ENCODE assay signal across 26 mouse cellular contexts in genomic region chr11:53902741-53903140, GRCm38 (mm10). TPM values are rescaled to one million over a fixed set of nuclear protein-coding genes. Genes with fewer than 3 reads are reported as not detected.
A peak's percentile ranks its signal among the peaks of the same experiment; 100 is the strongest.
DNase-seq lines count a peak whose midpoint lies in the region; ATAC-seq and TF ChIP-seq lines count a peak whose summit lies in the region.
"Had no signal": no experiment of that assay in that cellular context is flagged by ENCODE, and none has a peak within 500 bp of the region (broad histone marks: within the 10 kb centered on the region; RNA-seq: fewer than 3 reads in every experiment).

No protein-coding gene starts in this region.

- H3K9me3 ChIP-seq in intestine, embryonic 16.5 days (ENCODE audit: control insufficient read depth, low read length) = no peaks in the 10 kb centered on the region
- no peaks in the 10 kb centered on the region for H3K9me3 ChIP-seq in intestine, postnatal 0 days (ENCODE audit: control insufficient read depth)
- no peaks in the 10 kb centered on the region for H3K9me3 ChIP-seq in liver, embryonic 11.5 days (ENCODE audit: control insufficient read depth, low read length)
- H3K9me3 ChIP-seq: embryonic facial prominence, embryonic 12.5 days; embryonic facial prominence, embryonic 15.5 days; heart, embryonic 12.5 days; heart, embryonic 15.5 days had no signal

- no peak overlapping the region for H3K4me2 ChIP-seq in intestine, embryonic 16.5 days (ENCODE audit: low read depth, low read length)
- H3K4me2 ChIP-seq in intestine, postnatal 0 days (replicated peaks; ENCODE audit: low read depth) = no peak overlapping the region
- H3K4me2 ChIP-seq in liver, embryonic 11.5 days = no peak overlapping the region
- H3K4me2 ChIP-seq: embryonic facial prominence, embryonic 12.5 days; embryonic facial prominence, embryonic 15.5 days; heart, embryonic 12.5 days; heart, embryonic 15.5 days; hindbrain, embryonic 14.5 days had no signal

- H3K9ac ChIP-seq in intestine, embryonic 16.5 days (ENCODE audit: low read depth, low read length) = no peak overlapping the region
- H3K9ac ChIP-seq in intestine, postnatal 0 days (ENCODE audit: low read depth, low read length) = no peak overlapping the region
- peak overlapping the region; percentile 70 for H3K9ac ChIP-seq in liver, adult 2 months (ENCODE audit: low read depth, low read length)
- H3K9ac ChIP-seq in liver, embryonic 11.5 days (ENCODE audit: low read depth, low read length) = no peak overlapping the region
- H3K9ac ChIP-seq: embryonic facial prominence, embryonic 12.5 days; embryonic facial prominence, embryonic 15.5 days; forebrain, postnatal 0 days; heart, embryonic 12.5 days; heart, embryonic 15.5 days; hindbrain, embryonic 14.5 days had no signal

- H3K4me3 ChIP-seq in intestine, embryonic 16.5 days (ENCODE audit: low read length) = no peak overlapping the region
- no peak overlapping the region for H3K4me3 ChIP-seq in intestine, postnatal 0 days (ENCODE audit: low read depth, low read length)
- H3K4me3 ChIP-seq in liver, adult 2 months (ENCODE audit: insufficient read depth, low read depth, low read length) = peak overlapping the region; percentile 59
- no peak overlapping the region for H3K4me3 ChIP-seq in liver, embryonic 11.5 days (ENCODE audit: low read depth, low read length)
- no peak overlapping the region for H3K4me3 ChIP-seq in small intestine, adult 2 months (ENCODE audit: low read depth, low read length)
- H3K4me3 ChIP-seq: embryonic facial prominence, embryonic 12.5 days; embryonic facial prominence, embryonic 15.5 days; heart, embryonic 12.5 days; heart, embryonic 15.5 days had no signal

- TF ChIP-seq CTCF in intestine, postnatal 0 days (IDR thresholded peaks at IDR 0.05; ENCODE audit: low read depth) = no peak
- TF ChIP-seq CTCF in liver, adult 2 months (IDR thresholded peaks at IDR 0.05; ENCODE audit: low read depth, low read length) = no peak
- TF ChIP-seq CTCF in small intestine, adult 2 months (IDR thresholded peaks at IDR 0.05; ENCODE audit: extremely low read depth, insufficient read length, insufficient replicate concordance, low read depth, low read length) = no peak

- intact Hi-C loops in heart, postnatal 36 days (cut with DNase I) = no loop called here

- no peaks in the 10 kb centered on the region for H3K27me3 ChIP-seq in intestine, embryonic 16.5 days (replicated peaks; ENCODE audit: control insufficient read depth, insufficient read depth, low read length)
- H3K27me3 ChIP-seq in intestine, postnatal 0 days (replicated peaks; ENCODE audit: control insufficient read depth, insufficient read depth, low read length) = no peaks in the 10 kb centered on the region
- H3K27me3 ChIP-seq in liver, adult 2 months (ENCODE audit: control insufficient read depth, insufficient read depth, low read length) = no peaks in the 10 kb centered on the region
- no peaks in the 10 kb centered on the region for H3K27me3 ChIP-seq in liver, embryonic 11.5 days (replicated peaks; ENCODE audit: control insufficient read depth, insufficient read depth, low read length)
- no peaks in the 10 kb centered on the region for H3K27me3 ChIP-seq in small intestine, adult 2 months (ENCODE audit: control insufficient read depth, insufficient read depth, low read length)
- H3K27me3 ChIP-seq: embryonic facial prominence, embryonic 12.5 days; embryonic facial prominence, embryonic 15.5 days; heart, embryonic 12.5 days; heart, embryonic 15.5 days had no signal

- peak; percentile 97 for DNase-seq in liver, adult 2 months (ENCODE audit: extremely low read depth, low read depth, low spot score)
- DNase-seq in liver, embryonic 11.5 days (ENCODE audit: low spot score) = no peak
- DNase-seq in MN1 (ENCODE audit: low spot score) = peak; percentile 39
- DNase-seq in heart, postnatal 36 days = no peak
- DNase-seq: adrenal gland, adult 2 months; adrenal gland, postnatal 14 days; cerebellum, adult 11 months; cerebellum, adult 2 months; cerebellum, adult 9-11 months; cerebellum, postnatal 25 days; forebrain, postnatal 0 days; gastrocnemius, postnatal 25 days; heart, adult 18-20 months; heart, postnatal 10 days; heart, postnatal 4 days had no signal

- H3K27ac ChIP-seq in intestine, embryonic 16.5 days (ENCODE audit: low read length) = peak overlapping the region; percentile 85; the same call in 1 of the 2 replicates
- no peak overlapping the region for H3K27ac ChIP-seq in intestine, postnatal 0 days (ENCODE audit: low read depth, low read length)
- H3K27ac ChIP-seq in liver, adult 2 months (replicated peaks; ENCODE audit: insufficient read depth, low read depth, low read length) = peak overlapping the region; percentile 92
- no peak overlapping the region for H3K27ac ChIP-seq in liver, embryonic 11.5 days (ENCODE audit: low read depth, low read length)
- 0 out of 2 replicates have a peak overlapping the region, but pooled peaks have one; percentile 97 for H3K27ac ChIP-seq in small intestine, adult 2 months (ENCODE audit: insufficient read depth, low read depth, low read length)
- H3K27ac ChIP-seq: embryonic facial prominence, embryonic 12.5 days; embryonic facial prominence, embryonic 15.5 days; heart, embryonic 15.5 days; hindbrain, embryonic 14.5 days had no signal

- TF ChIP-seq POLR2A in liver, adult 2 months (IDR thresholded peaks at IDR 0.05; ENCODE audit: extremely low read depth, insufficient read depth, low read length) = no peak
- TF ChIP-seq POLR2A in small intestine, adult 2 months (IDR thresholded peaks at IDR 0.05; ENCODE audit: low read depth, low read length) = no peak

- ATAC-seq in intestine, embryonic 16.5 days = no peak
- ATAC-seq in intestine, postnatal 0 days = no peak
- no peak for ATAC-seq in liver, embryonic 11.5 days (replicated peaks; ENCODE audit: low FRiP score)
- ATAC-seq: forebrain, embryonic 14.5 days; forebrain, postnatal 0 days had no signal

- peaks cover 18% of the 10 kb centered on the region for H3K4me1 ChIP-seq in intestine, embryonic 16.5 days (ENCODE audit: control insufficient read depth, insufficient read depth, low read length)
- peaks cover 6% of the 10 kb centered on the region; the same call in 1 of the 2 replicates for H3K4me1 ChIP-seq in intestine, postnatal 0 days (replicated peaks; ENCODE audit: control insufficient read depth, insufficient read depth, low read length)
- peaks cover 5% of the 10 kb centered on the region; the same call in 1 of the 2 replicates for H3K4me1 ChIP-seq in liver, adult 2 months (ENCODE audit: control insufficient read depth, insufficient read depth, low read length)
- 0 out of 2 replicates have a peak, but pooled peaks cover 2% of the 10 kb centered on the region for H3K4me1 ChIP-seq in liver, embryonic 11.5 days (replicated peaks; ENCODE audit: control insufficient read depth, insufficient read depth, low read length)
- peaks cover 24% of the 10 kb centered on the region for H3K4me1 ChIP-seq in small intestine, adult 2 months (ENCODE audit: control insufficient read depth, insufficient read depth, insufficient read length, low read length)
- H3K4me1 ChIP-seq: embryonic facial prominence, embryonic 15.5 days had no signal

- H3K36me3 ChIP-seq in intestine, embryonic 16.5 days (ENCODE audit: control insufficient read depth, insufficient read depth, low read length) = no peaks in the 10 kb centered on the region
- H3K36me3 ChIP-seq in intestine, postnatal 0 days (ENCODE audit: control insufficient read depth, insufficient read depth) = no peaks in the 10 kb centered on the region
- no peaks in the 10 kb centered on the region for H3K36me3 ChIP-seq in liver, adult 2 months (ENCODE audit: control insufficient read depth, insufficient read depth, low read length)
- no peaks in the 10 kb centered on the region for H3K36me3 ChIP-seq in liver, embryonic 11.5 days (ENCODE audit: control insufficient read depth, insufficient read depth, low read length)
- no peaks in the 10 kb centered on the region for H3K36me3 ChIP-seq in small intestine, adult 2 months (ENCODE audit: control insufficient read depth, insufficient read depth, low read length)
- H3K36me3 ChIP-seq: embryonic facial prominence, embryonic 12.5 days; embryonic facial prominence, embryonic 15.5 days; heart, embryonic 12.5 days; heart, embryonic 15.5 days had no signal

- no peaks in the 10 kb centered on the region for H3K79me2 ChIP-seq in liver, adult 2 months (ENCODE audit: control insufficient read depth, insufficient read depth, low read length)

- 91% methylated on average over 14 of the region's 14 CpGs for WGBS in intestine, embryonic 16.5 days
- 93% methylated on average over 14 of the region's 14 CpGs for WGBS in intestine, postnatal 0 days
- WGBS in liver, adult 2 months = 26% methylated on average over 14 of the region's 14 CpGs
- WGBS in liver, embryonic 11.5 days = 84% methylated on average over 14 of the region's 14 CpGs
- WGBS in small intestine, adult 2 months = 85% methylated on average over 14 of the region's 14 CpGs

RNA-seq across cellular contexts. Expression of gene Slc22a5, which starts 11.3 kb away (rescaled TPM):
- polyA plus RNA-seq in intestine, embryonic 16.5 days (2015; fragmentation: Nextera tagmentation; extraction: Ambion mirVana) = 13.7 and 18.1 TPM in 2 replicates
- polyA plus RNA-seq in intestine, postnatal 0 days (2015; fragmentation: Nextera tagmentation; extraction: Ambion mirVana) = 40.5 and 40.8 TPM in 2 replicates
- 19.7 and 20.8 TPM in 2 replicates for total RNA-seq in liver, adult 2 months (2014; rRNA removed)
- polyA plus RNA-seq in liver, adult 2 months (2012; rRNA removed) = 14.7 and 17.0 TPM in 2 replicates
- 4.4 and 4.8 TPM in 2 replicates for polyA plus RNA-seq in liver, embryonic 11.5 days (2014; fragmentation: Nextera tagmentation; extraction: Ambion mirVana)
- polyA plus RNA-seq in small intestine, adult 2 months (2012; rRNA removed) = 22.1 and 44.2 TPM in 2 replicates
- 10 to 100 TPM; 28.4 to 30.4 TPM for total RNA-seq in heart, postnatal 36 days (2021)

RNA-seq across cellular contexts. Expression of gene Gm12216, which starts 43.7 kb away (rescaled TPM):
- polyA plus RNA-seq in intestine, embryonic 16.5 days (2015; fragmentation: Nextera tagmentation; extraction: Ambion mirVana) = 1.7 and 2.4 TPM in 2 replicates
- polyA plus RNA-seq in intestine, postnatal 0 days (2015; fragmentation: Nextera tagmentation; extraction: Ambion mirVana) = 6.5 and 8.0 TPM in 2 replicates
- 2.2 and 3.2 TPM in 2 replicates for total RNA-seq in liver, adult 2 months (2014; rRNA removed)
- polyA plus RNA-seq in liver, adult 2 months (2012; rRNA removed) = 2.4 and 2.7 TPM in 2 replicates
- 0.51 TPM in 1 of 2 replicates, not detected in the other for polyA plus RNA-seq in liver, embryonic 11.5 days (2014; fragmentation: Nextera tagmentation; extraction: Ambion mirVana)
- polyA plus RNA-seq in small intestine, adult 2 months (2012; rRNA removed) = 5.8 and 12.4 TPM in 2 replicates
- total RNA-seq in heart, postnatal 36 days (2021) = 1 to 10 TPM; 1.6 TPM
- total RNA-seq: forebrain, postnatal 0 days had no signal
- polyA plus RNA-seq: forebrain, embryonic 11.5 days; forebrain, embryonic 14.5 days; hindbrain, embryonic 11.5 days; hindbrain, embryonic 14.5 days had no signal

Comparison
In these comparisons a context has a peak if more than half of its experiments do, and no peak if none do; other contexts are left out.
1. H3K27ac ChIP-seq: peak in intestine, embryonic 16.5 days (single experiment), liver, adult 2 months (single experiment) and small intestine, adult 2 months (single experiment); none in intestine, postnatal 0 days (single experiment) and liver, embryonic 11.5 days (single experiment).
2. DNase-seq: peak in liver, adult 2 months (single experiment) and MN1 (single experiment); none in liver, embryonic 11.5 days (single experiment) and heart, postnatal 36 days (0 of 2).